Mouse (Mus musculus): Measurements from ENCODE around the gene Tnni1.
A peak's percentile ranks its signal among the peaks of the same experiment; 100 is the strongest.

The Tnni1 gene

DNA sequence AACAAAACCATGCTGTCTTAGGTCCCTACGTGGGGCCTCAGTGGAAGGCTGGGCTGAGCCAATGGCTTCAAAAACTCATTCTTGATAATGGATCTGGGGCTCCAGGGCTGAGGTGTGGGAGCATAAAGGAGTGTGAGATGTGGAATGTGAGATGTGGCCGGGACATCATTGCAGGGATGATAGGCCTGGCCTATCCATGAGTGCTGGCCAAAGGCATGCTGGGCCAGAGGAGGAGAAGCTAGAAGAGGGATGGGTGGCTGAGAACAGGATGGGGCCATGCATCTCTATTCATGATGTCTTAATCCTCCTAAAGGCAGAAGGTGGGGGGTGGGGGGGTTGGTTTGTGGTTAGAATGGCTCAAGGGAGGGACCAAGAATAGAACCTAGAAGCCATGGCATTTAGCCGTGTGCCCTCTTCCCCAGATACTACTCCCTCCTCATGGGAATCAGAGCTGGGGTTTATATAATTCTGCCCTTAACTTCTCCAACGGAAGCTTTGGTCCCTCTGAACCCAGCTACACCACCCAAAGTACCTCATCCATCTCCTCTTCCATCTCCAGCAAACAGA, 11.8 kb upstream of the Tnni1 start:
- DNase-seq (ENCODE audit: low spot score in 2 of 2), result no peak

- DNase-seq (ENCODE audit: low spot score in 2 of 2), result no peak
These were observed 10.8 kb upstream of the Tnni1 start for GRCm38 (mm10) chr1:135768400-135768799.

DNA sequence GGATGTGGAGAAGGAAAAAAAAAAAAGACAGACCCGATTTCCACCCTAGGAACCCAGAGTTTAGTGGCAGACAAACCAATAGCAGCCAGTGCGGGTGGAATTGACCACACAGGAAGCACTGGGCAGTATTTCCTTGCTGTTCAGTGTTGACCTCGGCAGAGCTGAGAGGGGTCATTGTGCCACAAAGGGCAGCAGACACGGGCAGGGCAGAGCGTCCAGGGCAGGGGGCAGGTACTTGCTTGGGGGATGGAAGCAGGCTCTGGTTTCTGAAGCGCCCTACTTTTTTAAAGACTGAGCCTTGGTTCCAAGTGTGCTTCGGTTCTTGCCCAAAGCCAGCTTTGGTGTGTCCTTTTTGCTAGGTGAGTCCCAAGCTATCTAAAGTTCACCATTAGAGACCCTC, 9.0 kb upstream of the Tnni1 start:
- no peak for DNase-seq (ENCODE audit: low spot score in 2 of 2)

DNA sequence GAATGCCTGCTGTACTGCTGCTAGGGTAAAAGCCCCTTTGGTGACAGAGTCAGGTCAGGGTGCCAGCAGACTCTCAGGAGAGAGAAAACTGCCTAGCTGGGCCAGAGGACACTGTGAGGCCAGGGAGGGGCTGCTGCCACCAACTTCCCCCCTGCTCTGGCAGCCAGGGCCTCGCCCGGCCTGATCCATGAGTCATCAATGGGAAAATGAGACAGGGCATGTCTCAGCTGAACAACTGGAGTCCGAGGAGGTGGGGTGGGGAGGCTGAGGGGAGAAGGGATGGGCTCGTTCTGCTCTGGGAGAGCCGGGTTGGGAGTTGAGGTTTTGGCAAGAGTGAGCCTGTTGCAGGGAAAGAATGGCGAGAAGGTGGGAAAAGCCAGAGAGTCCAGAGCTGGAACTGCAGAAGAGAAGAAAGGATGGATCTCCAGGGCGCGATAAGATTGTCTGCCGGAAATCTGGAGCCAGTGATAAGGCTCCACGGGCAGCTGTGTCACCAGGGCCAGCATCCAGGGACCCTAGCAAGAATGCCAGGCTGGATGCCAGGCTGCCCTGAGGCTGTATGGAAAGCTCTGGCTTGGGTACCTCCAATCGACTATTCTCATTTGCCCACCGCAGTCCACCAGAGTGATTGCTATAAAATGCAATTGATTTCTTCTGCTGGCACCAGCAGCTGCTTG, 8.2 kb upstream of the Tnni1 start:
- DNase-seq (ENCODE audit: low spot score in 2 of 2), result no peak

DNA sequence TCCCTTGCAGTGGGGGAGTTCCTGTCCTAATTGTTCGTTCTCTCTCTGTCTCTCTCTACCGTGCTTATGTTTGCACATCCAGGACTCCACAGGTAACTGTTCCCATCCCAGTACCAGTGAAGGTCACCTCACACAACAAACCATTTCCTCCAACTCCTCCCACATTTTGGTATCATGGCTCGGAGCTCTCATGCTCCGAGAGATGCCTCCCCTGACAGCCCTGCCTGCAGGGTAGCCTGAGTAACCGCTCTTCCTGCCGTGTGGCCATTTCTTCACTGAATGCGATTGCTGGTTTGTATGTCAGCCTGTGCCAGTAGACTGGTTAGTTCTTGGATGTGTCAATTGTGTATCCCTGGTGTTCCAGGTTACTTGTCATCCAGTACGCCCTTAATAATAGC, 7.7 kb upstream of the Tnni1 start:
- no peak for DNase-seq (ENCODE audit: low spot score in 2 of 2)

DNA sequence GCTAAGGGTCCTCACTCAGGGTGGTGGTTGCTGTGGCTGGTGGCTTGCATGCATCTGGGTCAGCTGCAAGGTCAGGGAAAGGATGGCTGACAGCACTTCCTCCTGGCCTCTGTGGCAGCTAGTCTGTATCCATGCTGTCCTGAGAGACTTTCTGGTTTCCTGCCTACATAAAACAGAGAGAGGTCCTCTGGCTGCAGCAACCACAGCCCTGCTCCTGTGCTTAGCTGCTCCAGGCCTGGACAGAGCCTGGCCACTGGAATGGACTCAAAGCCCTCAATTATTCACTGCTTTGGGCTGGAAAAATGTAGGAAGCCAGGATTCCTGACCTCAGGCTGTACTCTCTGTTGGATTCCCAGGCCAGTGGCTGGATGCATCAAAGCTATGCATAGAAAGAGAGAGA, 2.6 kb upstream of the Tnni1 start:
- no peak for DNase-seq (ENCODE audit: low spot score in 2 of 2)

DNA sequence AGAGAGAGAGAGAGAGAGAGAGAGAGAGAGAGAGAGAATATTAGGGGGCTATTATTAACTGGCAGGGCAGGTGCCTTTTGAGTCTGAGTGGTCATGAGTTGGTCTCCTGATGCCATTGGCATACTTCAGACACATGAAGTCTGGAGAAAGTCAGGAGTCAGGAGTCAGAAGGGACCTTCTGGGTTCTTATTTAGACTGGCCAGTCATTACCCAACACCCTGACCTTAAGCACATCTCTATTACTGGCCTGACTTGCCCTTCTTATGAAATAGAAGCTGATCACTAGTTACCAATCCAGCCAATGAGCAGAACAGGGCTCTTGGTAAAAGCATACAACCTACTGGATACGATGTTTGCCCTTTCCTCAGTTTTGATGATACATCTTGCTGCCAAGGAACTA, 2.2 kb upstream of the Tnni1 start:
- DNase-seq (ENCODE audit: low spot score in 2 of 2), result no peak

DNA sequence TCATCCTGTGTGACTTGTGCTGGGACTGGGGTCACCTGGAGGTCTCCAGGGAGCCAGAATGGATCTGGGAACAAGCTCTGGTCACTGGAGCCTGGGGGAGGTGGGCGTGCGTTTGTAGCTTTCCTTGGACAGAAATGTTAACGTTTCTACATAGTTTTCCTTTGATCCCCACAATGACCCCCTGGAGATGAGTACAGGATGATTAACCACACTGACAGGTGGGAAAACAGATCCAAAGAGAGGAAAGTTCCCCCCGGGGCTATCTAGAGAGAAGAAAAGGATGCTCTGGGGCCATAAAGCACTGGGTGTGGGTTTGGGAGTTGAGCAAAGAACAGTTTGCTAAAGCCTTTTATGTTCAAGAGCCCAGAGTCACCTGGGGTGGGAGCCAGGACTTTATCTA, 1.4 kb downstream of the Tnni1 start:
- DNase-seq (ENCODE audit: low spot score in 2 of 2), result no peak

DNA sequence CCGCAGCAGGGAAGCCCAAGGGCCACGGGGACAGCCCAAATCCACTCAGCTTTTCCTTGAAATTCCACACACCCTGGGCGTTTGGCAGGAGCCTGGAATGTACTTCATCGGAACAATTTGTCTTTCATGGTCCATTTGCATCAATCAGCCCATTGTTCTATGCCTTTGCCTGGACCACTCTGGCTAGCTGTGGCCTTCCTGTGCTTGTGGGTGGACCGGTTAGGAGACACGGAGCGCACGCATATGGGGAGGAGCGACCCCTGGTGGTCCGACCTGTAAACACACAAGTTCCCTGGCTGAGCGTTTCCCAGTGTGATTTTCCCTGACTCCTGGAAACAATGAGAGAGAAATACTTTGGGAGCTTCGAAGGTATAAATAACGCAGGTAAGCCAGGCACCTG, 2.0 kb downstream of the Tnni1 start:
- peak in 1 of 2 experiments; percentile 49 for DNase-seq (ENCODE audit: low spot score in 2 of 2)

DNA sequence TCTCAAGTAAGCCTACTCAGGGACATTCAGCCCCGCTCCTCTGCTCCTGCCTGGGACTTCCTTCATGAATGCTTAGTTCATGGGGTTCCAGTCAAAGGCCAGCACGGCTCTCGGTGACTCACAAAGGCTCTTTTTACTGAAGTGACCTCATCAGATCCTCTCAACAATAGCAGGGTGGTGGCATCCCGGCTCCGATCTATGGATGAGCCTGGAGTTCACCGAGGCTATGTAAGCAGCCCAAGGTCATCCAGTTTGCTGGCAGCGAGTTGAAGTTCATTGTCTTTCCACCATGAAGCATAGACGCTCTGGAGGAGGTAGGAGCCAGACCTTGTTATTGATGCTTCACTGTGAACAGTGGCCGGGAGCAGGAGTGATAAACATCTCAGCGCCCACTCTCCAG, 3.6 kb downstream of the Tnni1 start:
- DNase-seq (ENCODE audit: low spot score in 2 of 2), result no peak

DNA sequence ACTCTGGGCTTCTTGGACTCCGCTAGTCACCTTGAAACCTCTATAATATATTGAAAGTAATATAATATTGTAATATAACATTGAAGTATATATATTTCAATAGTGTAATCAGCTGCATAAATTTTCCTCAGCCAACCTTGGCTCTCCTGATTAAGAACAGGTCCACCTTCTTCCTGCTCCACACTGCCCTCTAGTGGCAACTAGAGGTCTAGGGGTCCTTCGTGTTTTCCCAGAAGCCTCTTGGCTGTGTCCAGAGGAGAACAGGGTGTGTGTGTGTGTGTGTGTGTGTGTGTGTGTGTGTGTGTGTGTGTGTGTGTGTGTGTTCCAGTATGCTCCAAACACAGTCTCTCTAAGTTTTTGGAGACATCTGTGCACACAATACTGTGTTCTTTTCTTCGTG, 8.6 kb downstream of the Tnni1 start:
- peak; percentile 52 to 68 for DNase-seq (ENCODE audit: low spot score in 2 of 2)

DNA sequence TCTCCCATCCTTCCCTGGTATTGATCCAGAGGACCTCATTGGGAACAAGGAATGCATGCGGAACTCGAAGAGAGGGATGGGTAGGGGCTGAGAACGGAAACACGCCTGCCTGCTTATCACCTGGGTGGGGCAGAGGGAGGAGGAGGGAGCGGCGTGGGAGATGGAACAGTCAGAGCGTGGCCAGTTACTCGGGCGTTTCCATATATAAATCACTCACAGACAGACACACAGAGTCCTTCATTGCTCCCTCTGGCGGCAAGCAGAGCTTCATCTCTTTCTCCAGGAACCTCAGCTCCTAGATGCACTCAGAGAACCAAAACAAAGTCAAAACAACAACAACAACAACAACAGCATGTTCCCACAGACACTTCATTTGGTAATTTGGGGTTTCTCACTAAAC, 9.5 kb downstream of the Tnni1 start:
- DNase-seq (ENCODE audit: low spot score in 2 of 2), result peak; percentile 33 to 34

DNA sequence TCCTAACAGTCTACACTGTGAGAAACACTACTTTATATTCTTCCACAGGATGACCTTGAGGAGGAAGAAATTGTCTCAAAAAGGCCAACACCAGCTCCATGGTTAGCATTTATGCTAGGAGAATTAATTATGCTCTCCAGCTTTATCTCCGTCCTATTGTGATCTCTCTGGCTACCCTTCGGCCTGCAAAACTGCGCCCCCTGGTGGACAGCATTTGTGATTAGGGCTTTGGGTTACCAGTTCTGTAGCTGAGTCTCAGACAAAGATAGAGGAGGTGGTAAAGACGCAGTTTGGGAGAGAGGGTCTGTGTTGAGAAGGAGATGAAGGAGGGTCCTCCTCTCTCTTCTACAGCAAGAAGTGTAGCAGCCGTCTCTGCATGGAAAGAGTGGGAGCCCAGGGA, 10.6 kb downstream of the Tnni1 start:
- DNase-seq (ENCODE audit: low spot score in 2 of 2), result peak; percentile 45 to 58

DNA sequence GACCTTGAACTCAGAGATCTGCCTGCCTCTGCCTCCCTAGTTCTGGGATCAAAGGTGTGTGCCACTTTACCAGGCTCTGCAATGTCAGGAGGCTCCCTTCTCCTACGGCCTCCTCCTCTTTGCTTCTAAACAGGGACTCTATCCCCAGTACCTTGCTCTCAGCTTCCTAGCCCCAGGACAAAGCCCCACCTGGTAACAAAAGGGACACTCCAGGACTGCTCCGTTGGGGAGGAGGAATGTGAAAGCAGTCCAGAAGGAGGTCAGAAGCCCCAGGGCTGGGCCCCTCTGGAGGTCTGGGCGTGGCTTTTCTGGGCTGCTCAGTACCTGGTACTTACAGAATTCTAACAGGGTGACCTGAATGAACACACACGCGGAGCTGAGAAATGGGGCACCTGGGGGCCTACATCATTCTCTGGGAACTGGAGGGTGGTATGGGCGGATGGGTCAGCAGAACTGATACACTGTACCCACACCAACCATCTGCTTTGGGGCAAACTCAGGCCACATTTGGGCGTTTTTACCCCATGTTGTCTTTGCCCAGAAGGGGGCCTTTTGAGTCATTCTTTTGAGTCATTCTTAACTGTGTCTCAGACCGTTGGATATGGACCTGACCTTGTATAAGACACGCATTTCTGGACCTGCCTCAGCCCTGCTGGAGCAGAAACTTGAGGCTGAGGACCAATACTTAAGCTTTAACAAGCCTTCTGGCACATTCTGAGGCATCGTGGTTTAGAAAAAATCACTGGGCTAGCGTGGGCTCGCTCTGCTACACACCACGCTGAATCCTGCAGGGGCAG, 13.1 kb downstream of the Tnni1 start:
- no peak for DNase-seq (ENCODE audit: low spot score in 2 of 2)

GRCm38 (mm10) chr1:135793370-135794215, 14.4 kb downstream of the Tnni1 start:
- DNase-seq (ENCODE audit: low spot score in 2 of 2), result peak; percentile 12 to 22

DNA sequence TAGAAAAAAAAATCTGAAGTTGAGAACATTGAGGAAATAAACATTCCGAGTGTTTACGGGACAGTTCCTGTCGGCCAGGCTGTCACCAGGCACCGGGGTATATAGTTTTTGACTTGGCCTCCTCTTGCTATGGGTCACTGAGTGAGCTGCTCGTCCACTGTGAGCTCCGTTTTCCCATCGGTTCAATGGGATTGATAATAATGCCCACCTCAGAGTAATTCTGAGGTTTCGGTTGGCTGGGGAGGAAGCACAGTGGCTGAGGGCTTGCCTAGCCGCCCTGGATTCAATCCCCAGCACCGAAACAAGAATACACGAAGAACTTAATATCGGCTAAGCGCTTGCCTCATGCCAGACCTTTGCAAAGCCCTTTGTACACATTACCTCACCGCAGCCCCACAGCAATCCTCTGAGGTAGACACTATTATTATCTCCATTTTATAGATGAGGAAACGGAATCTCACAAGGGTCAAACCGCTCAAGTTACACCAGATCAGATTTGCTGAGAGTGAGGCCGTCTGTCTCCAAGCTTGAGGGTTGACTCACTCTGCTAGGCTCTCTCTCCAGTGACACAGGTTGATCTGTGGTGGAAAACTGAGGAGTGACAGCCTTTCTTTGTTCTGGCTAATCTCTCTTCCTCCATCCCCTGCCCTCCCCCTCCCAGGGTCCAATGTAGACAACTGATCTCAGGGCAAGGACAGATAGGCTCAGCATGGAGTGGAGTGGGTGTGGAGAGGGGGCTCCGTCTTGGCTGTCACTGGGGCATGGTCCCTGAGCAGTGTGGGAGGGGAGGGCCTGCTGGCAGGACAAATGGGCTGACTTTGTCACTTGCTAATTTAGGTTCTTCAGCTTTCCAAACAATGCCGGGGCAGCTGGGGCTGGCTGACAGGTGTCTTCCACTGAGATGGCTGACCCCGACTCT, 15.2 kb downstream of the Tnni1 start:
- no peak for DNase-seq (ENCODE audit: low spot score in 2 of 2)

DNA sequence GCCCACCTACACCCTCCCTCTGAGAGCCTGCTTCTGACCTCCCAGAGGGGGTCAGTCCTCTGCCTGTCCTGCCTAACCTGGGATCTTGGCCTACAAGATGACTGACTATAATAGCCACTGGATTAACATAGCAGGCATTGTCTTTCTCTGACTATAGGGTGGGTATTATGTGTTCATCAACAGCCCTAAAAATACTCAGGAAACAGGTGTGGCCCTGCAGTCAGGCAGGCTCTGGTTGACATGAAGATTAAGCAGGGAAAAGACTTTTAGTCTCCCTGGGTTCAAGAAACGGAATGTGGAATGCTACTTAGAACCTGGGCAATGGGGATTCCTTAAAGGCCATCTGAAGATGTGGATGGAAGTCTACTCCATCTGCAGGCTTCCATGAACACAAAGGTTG, 19.3 kb downstream of the Tnni1 start:
- no peak for DNase-seq (ENCODE audit: low spot score in 2 of 2)

GRCm38 (mm10) chr1:135799109-135799627, 19.9 kb downstream of the Tnni1 start:
- DNase-seq (ENCODE audit: low spot score in 2 of 2), result no peak

GRCm38 (mm10) chr1:135800192-135800950, 21.1 kb downstream of the Tnni1 start:
- no peak for DNase-seq (ENCODE audit: low spot score in 2 of 2)

- DNase-seq (ENCODE audit: low spot score in 2 of 2), result peak in 1 of 2 experiments; percentile 8
These were observed 28.3 kb downstream of the Tnni1 start for GRCm38 (mm10) chr1:135807546-135807945.
